Mouse (Mus musculus) liver, embryonic 14.5 days (tissue): ENCODE measurements around the gene Uck1. TPM values are rescaled to one million over a fixed set of nuclear protein-coding genes. Genes with fewer than 3 reads are reported as not detected.

Experiments
- ATAC-seq: fragments of 200-750 bp; cut with Nextera tagmentation; 2 replicates; pipeline ENCODE4 v1.8.0; 2017; ENCODE audit warnings: moderate number of reproducible peaks, mild to moderate bottlenecking, moderate library complexity; ENCODE audit not compliant: insufficient read depth
- DNase-seq, 3 experiments: peaks; one replicate each; pipeline ENCODE4 v3.0.0-alpha.2; 2012 to 2013; ENCODE audit warnings: low read depth in 3 of 3, low spot score in 3 of 3
- H3K27ac ChIP-seq: fragments of 300-500 bp; sonication (generic); 2 replicates; pipeline ENCODE4 v1.5.1; 2014; ENCODE audit warnings: moderate library complexity, mild to moderate bottlenecking, control low read depth, inconsistent platforms
- H3K27me3 ChIP-seq: fragments of 300-500 bp; sonication (generic); 2 replicates; pipeline ENCODE4 v1.6.1; 2014; ENCODE audit warnings: mild to moderate bottlenecking, low read length, moderate library complexity; ENCODE audit not compliant: control insufficient read depth, insufficient read depth
- H3K36me3 ChIP-seq: fragments of 300-500 bp; sonication (generic); replicated peaks from 2 replicates; pipeline ENCODE4 v1.6.1; 2014; ENCODE audit warnings: low read depth; ENCODE audit not compliant: control insufficient read depth, insufficient read depth
- H3K4me1 ChIP-seq, 2 experiments: fragments of 200-500 bp in 1 of 2; fragments of 300-500 bp in 1 of 2; sonication (generic) in 1 of 2; replicated peaks; 2 replicates each; pipeline ENCODE4 v1.6.1; 2012 to 2014; ENCODE audit warnings: antibody characterized with exemption in 1 of 2, inconsistent platforms in 1 of 2, low read length in 1 of 2; ENCODE audit not compliant: control insufficient read depth in 2 of 2, insufficient read depth in 2 of 2
- H3K4me2 ChIP-seq: fragments of 300-500 bp; sonication (generic); 2 replicates; pipeline ENCODE4 v1.6.1; 2014; ENCODE audit warnings: low read depth, mild to moderate bottlenecking, control low read depth, moderate library complexity
- H3K4me3 ChIP-seq, 2 experiments: fragments of 200-500 bp in 1 of 2; fragments of 300-500 bp in 1 of 2; sonication (generic) in 1 of 2; 2 replicates each; pipeline ENCODE4 v1.5.1; 2012 to 2014; ENCODE audit warnings: low read depth in 2 of 2, low read length in 2 of 2, mild to moderate bottlenecking in 2 of 2, control low read depth in 1 of 2, inconsistent platforms in 1 of 2, moderate library complexity in 1 of 2; ENCODE audit not compliant: insufficient read depth in 1 of 2
- H3K9ac ChIP-seq: fragments of 300-500 bp; sonication (generic); replicated peaks from 2 replicates; pipeline ENCODE4 v1.6.1; 2014; ENCODE audit warnings: mild to moderate bottlenecking, control low read depth, moderate library complexity
- H3K9me3 ChIP-seq: fragments of 300-500 bp; sonication (generic); 2 replicates; pipeline ENCODE4 v1.6.1; 2016; ENCODE audit warnings: low read length, mixed read lengths; ENCODE audit not compliant: control insufficient read depth
- CTCF ChIP-seq: IDR thresholded peaks from 2 replicates; pipeline ENCODE4 v1.5.1; 2016; ENCODE audit warnings: antibody characterized with exemption, low read depth, control low read depth
- EP300 ChIP-seq: IDR thresholded peaks from 2 replicates; pipeline ENCODE4 v1.6.1; 2016; ENCODE audit warnings: antibody characterized with exemption, low read depth
- WGBS: fragments of 180-500 bp; shearing (Covaris S2); extraction: QIAGEN DNeasy Blood & Tissue Kit; methylation state at CpG from one replicate; pipeline ENCODE4 v1.1.7; 2014; ENCODE audit not compliant: insufficient replicate concordance; 5-methylcytosine and 5-hydroxymethylcytosine counted together
- polyA plus RNA-seq, 2 experiments: library from polyadenylated mRNA; depleted of rRNA in 1 of 2; stranded (reverse) in 1 of 2; unstranded in 1 of 2; fragments of >200 nt; fragmentation: Nextera tagmentation in 1 of 2; extraction: Ambion mirVana in 1 of 2; gene quantifications; 2 replicates each; pipeline versions ENCODE4 v1.2.1 to v1.2.3; 2012 to 2014

Gene Uck1
- polyA plus RNA-seq, 2 experiments = 17.7 to 21.5 TPM

DNA sequence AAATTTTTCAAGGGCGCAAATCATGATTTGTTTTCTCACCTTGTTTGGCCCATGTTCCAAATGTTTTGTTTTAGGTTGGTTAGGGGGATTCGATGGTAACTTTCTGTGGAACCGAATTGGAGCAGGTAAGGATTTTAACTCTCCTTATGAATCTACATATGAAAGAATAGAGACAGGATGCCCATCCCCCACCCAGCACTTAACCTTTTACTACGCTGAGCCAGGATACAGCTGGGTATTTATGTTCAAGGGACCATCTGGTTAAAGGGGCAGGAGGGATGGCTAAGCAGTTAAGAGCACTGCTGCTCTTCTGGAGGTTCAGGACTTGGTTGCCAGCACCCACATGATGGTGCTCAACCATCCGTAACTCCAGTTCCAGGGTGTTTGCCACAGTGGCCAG is 19.4 kb downstream of the Uck1 start:
- WGBS = 76% methylated on average over 5 of the region's 5 CpGs

DNA sequence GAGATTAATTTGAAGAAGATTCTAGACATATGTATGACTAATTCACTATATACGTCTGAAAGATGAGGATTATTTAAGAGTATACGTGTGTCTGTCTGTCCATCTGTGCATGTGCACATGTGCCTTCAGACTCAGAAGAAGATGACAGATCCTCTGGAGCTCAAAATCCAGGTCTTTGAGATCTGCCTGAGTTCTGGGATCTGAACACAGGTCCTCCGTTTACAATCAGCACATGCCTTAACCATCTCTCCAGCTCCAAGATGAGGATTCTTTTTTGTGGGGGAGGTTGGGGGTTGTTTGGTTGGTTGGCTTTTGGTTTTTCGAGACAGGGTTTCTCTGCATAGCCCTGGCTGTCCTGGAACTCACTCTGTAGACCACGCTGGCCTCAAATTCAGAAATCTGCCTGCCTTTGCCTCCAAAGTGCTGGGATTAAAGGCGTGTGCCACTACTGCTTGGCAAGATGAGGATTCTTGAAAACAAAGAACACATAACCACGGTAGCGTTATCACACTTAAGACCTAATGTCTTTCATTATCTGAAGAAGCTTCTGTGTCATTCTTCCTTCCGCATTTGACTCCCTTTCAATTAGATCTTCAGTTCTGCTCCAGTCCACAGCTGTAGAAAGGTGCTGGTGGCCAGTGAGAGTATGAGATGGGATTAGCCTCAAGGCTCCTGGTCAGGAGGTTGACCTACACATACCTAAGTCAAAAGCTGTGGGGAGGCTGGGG is 21.1 kb downstream of the Uck1 start:
- no peak overlapping the region for H3K9ac ChIP-seq
- no peak for ATAC-seq
- WGBS = 54% methylated on average over 9 of the region's 9 CpGs
- no peak overlapping the region for H3K27ac ChIP-seq
- H3K36me3 ChIP-seq = no peaks in the 10 kb centered on the region; the same call in none of the 2 replicates
- TF ChIP-seq EP300 (no peak), CTCF (no peak)
- no peak overlapping the region for H3K4me2 ChIP-seq
- peaks cover 5 to 11% of the 10 kb centered on the region in 2 experiments; a peak in 3 of 4 replicates for H3K4me1 ChIP-seq
- DNase-seq = no peak
- H3K27me3 ChIP-seq = no peaks in the 10 kb centered on the region
- no peaks in the 10 kb centered on the region for H3K9me3 ChIP-seq
- no peak overlapping the region for H3K4me3 ChIP-seq

More for the DNA sequence above, 19.4 kb downstream of the Uck1 start:
- Histone ChIP-seq H3K27ac (no peak overlapping the region), H3K9ac (no peak overlapping the region), H3K4me2 (no peak overlapping the region), H3K36me3 (peaks cover 2% of the 10 kb centered on the region), H3K9me3 (no peaks in the 10 kb centered on the region), H3K27me3 (no peaks in the 10 kb centered on the region), H3K4me1 (peaks cover 3% of the 10 kb centered on the region in 2 experiments; a peak in 1 of 4 replicates), H3K4me3 (no peak overlapping the region)
- ATAC-seq (no peak), DNase-seq (no peak)
- TF ChIP-seq CTCF (no peak), EP300 (no peak)

DNA sequence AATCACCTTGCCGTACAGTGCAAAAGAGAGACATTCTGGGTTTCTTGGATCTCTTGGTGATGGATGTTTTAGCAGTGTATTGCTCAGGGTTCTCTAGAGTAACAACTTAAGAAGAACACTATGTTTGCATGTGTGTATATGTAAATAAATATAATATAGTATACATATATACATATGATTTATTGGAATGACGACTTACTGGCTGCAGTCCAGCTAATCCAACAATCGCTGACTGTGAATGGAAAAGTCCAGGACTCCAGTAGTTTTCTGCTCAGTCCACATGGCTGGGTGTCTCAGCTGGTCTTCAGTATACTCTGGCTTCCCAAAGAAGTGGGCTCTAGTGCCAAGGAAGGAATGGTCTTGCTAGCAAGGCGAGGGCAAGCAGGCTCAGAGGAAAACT is 22.4 kb downstream of the Uck1 start:
- TF ChIP-seq CTCF (no peak), EP300 (no peak)
- DNase-seq (no peak), ATAC-seq (no peak)
- H3K9ac ChIP-seq = peak overlapping the region; percentile 81
- no peaks in the 10 kb centered on the region for H3K27me3 ChIP-seq
- H3K4me2 ChIP-seq = peak overlapping the region; percentile 91
- no peak overlapping the region; the same call in 1 of the 2 replicates for H3K27ac ChIP-seq
- H3K4me3 ChIP-seq = peak overlapping the region; percentile 73 to 77
- WGBS = 38% methylated on average over 4 of the region's 4 CpGs
- peaks cover 5 to 11% of the 10 kb centered on the region in 2 experiments; a peak in 3 of 4 replicates for H3K4me1 ChIP-seq
- no peaks in the 10 kb centered on the region; the same call in none of the 2 replicates for H3K36me3 ChIP-seq
- H3K9me3 ChIP-seq = no peaks in the 10 kb centered on the region

DNA sequence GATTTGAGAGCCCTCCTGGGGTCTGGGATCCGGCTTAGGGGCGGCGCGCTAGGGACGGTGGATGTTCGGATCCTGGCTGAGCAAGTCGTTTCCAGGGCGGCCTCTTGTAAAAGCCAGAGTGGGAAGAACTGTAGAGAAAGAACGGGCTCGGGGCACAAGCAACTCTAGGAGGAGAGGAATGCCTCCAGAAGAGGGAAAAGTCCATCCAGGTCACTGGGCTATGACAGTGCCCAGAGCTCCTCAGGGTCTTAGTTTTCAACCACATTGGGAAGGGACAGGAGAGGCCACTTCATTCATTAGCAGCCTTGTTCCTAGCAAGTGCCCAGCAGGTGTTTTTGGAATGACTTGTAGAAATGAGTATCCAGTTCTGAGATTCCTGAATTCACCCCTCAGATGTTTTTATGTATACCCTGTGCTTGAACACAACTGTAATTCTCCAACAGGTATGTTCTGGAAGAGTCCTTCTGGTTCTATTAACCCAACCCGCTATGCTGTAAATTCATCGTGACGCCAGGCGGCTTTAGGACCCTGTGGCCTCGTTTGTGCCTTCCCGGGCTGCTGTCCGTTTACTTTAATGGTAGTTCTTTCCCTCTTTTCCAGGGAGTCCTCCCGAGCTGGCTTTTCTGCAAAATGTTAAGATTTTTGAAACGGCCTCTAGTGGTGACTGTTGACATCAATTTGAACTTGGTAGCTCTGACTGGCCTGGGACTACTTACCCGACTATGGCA is 23.0 kb downstream of the Uck1 start:
- H3K9me3 ChIP-seq = no peaks in the 10 kb centered on the region
- H3K36me3 ChIP-seq = no peaks in the 10 kb centered on the region; the same call in none of the 2 replicates
- H3K27ac ChIP-seq = peak overlapping the region; percentile 50
- no peaks in the 10 kb centered on the region for H3K27me3 ChIP-seq
- peak; percentile 54 to 64 (median 56) for DNase-seq
- H3K9ac ChIP-seq = peak overlapping the region; percentile 81
- peaks cover 5 to 11% of the 10 kb centered on the region in 2 experiments; a peak in 3 of 4 replicates for H3K4me1 ChIP-seq
- TF ChIP-seq EP300 (no peak), CTCF (peak; percentile 57; the same call in 1 of the 2 replicates)
- H3K4me2 ChIP-seq = peak overlapping the region; percentile 91
- under 1% methylated on average over 20 of the region's 20 CpGs for WGBS
- peak overlapping the region; percentile 73 to 77 for H3K4me3 ChIP-seq
- ATAC-seq = peak; percentile 42
